Mouse (Mus musculus): ENCODE data around the gene Erich3.
A peak's percentile ranks its signal among the peaks of the same experiment; 100 is the strongest.

Gene Erich3

GRCm38 (mm10) chr3:154771651-154772050 is 108.0 kb downstream of the Erich3 start:
- no peak for DNase-seq (ENCODE audit: low spot score)

- DNase-seq (ENCODE audit: low spot score) = no peak
Observed at GRCm38 (mm10) chr3:154778836-154779595, 115.4 kb downstream of the Erich3 start.

DNA sequence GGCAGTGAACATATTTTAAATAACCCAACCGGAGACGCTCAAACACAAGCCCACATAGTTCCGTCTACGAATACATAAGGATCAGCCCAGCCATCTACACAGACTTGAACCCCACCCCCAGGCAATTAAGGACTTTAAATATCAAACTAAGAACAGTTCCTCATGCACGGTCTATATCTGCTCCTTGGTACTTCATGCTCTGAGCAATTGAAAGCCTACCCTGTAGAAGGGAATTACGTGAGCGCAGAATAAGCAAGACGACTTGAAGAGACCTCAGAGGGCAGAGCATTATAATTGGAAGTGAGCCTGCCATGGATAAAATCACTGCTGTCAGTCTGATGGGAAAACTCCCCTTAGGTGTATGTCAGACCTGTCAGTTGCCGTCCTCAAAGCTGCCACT is 122.7 kb downstream of the Erich3 start:
- no peak for DNase-seq (ENCODE audit: low spot score)

GRCm38 (mm10) chr3:154787611-154788010 is 124.0 kb downstream of the Erich3 start:
- no peak for DNase-seq (ENCODE audit: low spot score)

DNA sequence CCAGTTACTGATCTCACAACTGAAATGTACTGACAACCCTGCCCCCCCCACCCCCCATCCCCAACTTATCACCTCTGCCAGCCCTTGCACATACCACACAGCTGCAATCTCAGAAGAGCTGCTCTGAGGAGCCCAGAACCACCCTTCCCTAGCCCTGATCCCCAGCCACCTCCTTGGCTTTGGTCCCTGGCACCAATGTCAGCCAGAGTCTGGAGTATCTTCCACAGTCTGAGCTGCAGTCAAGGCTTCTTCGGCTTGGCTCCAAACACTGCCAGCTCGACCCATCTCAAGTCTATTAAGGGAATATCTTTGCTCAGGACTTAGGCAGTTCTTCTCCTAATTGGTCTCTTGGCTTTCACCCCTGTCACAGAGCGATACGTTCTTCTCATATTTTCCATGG is 129.9 kb downstream of the Erich3 start:
- DNase-seq (ENCODE audit: low spot score) = no peak

DNA sequence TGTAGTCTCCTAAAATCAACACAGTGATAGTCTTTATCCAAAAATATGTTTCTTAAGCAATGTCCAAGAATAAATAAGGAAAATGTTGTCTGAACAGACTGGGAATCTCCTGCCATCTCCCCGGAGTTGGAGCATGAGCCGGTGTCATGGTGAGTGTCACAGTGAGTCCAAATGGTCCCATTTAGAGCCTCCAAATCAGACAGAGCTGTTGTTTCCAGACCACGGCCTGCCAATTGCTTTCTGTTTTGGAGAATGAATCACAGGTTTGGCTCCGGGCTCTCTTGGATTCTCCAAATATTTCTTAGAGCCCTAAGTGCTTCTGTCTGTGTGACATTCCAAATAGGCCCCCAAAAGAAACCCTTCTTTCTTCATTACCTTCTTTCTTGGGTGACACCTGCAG is 135.1 kb downstream of the Erich3 start:
- DNase-seq (ENCODE audit: low spot score) = no peak

DNA sequence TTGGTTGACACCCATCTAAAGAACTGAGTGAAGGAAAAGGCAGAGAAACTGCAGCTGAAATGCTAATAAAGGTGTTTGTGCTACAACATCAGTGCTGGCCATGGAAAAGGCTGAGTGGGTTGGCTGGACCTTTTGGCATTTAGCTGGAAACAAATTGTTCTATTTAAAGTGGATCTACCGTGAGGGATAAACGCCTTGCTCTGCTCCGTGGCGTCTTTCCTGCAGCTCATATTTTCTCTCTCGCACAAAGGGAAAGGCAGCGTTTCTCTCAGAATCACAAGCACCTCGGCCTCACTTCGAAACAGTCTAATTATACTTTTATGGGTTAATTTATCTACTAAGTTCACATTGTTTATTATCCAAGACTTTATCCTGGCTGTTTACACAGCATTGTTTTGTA is 136.8 kb downstream of the Erich3 start:
- no peak for DNase-seq (ENCODE audit: low spot score)

- no peak for DNase-seq (ENCODE audit: low spot score)
Observed at GRCm38 (mm10) chr3:154800888-154801429, 137.3 kb downstream of the Erich3 start.

- peak; percentile 51 for DNase-seq (ENCODE audit: low spot score)
Observed at GRCm38 (mm10) chr3:154806626-154807025, 143.0 kb downstream of the Erich3 start.

GRCm38 (mm10) chr3:154810273-154810870 is 146.7 kb downstream of the Erich3 start:
- no peak for DNase-seq (ENCODE audit: low spot score)

DNA sequence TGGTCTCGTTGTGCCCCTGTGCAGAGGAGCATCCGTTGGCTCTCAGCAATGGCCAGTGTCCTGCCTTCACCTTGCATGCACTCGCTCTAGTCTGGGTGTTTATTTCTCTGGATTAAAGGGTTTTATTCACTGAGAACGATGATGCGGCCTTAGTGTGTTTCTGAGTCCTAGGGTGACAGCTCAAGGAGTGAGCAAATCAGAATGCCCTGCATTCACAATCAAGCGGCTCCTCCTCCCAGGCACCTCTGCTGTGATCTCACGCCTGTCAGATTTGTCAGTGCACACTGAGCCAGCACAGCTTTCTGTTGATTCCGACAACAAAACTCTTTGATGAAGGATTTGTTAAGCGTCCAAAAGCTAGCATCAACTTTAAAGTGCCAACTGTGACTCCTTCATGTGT is 147.6 kb downstream of the Erich3 start:
- DNase-seq (ENCODE audit: low spot score) = no peak

GRCm38 (mm10) chr3:154811833-154812232 is 148.2 kb downstream of the Erich3 start:
- no peak for DNase-seq (ENCODE audit: low spot score)

- no peak for DNase-seq (ENCODE audit: low spot score)
Observed at GRCm38 (mm10) chr3:154812893-154813292, 149.2 kb downstream of the Erich3 start.

GRCm38 (mm10) chr3:154815606-154816005 is 151.9 kb downstream of the Erich3 start:
- DNase-seq (ENCODE audit: low spot score) = no peak

DNA sequence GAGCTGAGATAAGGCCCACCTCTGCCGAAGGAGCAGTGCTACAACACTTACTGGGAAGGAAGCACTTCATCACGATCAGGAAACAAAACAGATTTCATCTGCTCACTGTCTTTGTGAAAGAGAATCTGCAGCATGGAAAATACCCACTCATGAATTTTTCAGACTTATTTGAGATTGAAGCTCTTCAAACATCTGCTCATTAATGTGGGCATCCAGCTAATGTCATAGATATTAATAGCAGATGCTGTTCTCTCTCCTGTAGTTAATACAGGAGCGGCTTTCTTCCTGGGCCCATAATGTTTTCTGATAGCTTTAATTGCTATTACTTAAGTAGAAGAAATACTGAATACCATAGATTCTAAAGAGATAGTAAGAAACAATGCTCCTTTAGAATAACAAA is 152.6 kb downstream of the Erich3 start:
- DNase-seq (ENCODE audit: low spot score) = no peak

- peak; percentile 51 for DNase-seq (ENCODE audit: low spot score)
Observed at GRCm38 (mm10) chr3:154816801-154817625, 153.4 kb downstream of the Erich3 start.

Data from layer of hippocampus, adult 9-10 months (tissue).